Mouse (Mus musculus): ENCODE data around the gene Sestd1. TPM values are rescaled to one million over a fixed set of nuclear protein-coding genes. Genes with fewer than 3 reads are reported as not detected.
A peak's percentile ranks its signal among the peaks of the same experiment; 100 is the strongest.

The Sestd1 gene
- polyA plus RNA-seq, 1 experiment from 2014 or later, result 14.8 TPM

DNA sequence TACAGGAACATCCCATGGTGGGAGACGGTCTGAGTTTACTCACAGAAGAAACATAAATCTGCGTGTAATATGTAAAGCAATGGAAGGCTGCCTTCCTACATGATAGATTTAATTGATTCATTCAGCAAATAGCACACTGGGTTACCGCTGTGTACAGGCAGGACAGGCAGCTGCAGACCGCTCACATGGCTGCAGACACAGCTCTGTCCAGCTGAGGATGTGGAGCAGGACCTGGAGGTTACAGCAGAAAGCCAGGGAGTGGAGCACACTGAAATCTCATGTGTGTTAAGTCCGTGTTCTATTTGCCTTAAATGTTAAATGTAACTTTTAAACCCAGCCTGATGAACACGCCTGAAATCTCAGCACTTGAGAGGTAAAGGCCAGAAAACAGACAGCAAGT is 38.1 kb downstream of the Sestd1 start:
- H3K27ac ChIP-seq, result no peak overlapping the region
- peaks cover 3% of the 10 kb centered on the region; the same call in 1 of the 2 replicates for H3K4me1 ChIP-seq (replicated peaks)
- WGBS, result 93% methylated on average over 6 of the region's 6 CpGs
- no peak for DNase-seq (ENCODE audit: low spot score)
- H3K27me3 ChIP-seq (ENCODE audit: insufficient read depth, poor library complexity, severe bottlenecking), result no peaks in the 10 kb centered on the region
- H3K9me3 ChIP-seq, result no peaks in the 10 kb centered on the region
- H3K4me3 ChIP-seq, result no peak overlapping the region
- H3K36me3 ChIP-seq, result peaks cover 59% of the 10 kb centered on the region

DNA sequence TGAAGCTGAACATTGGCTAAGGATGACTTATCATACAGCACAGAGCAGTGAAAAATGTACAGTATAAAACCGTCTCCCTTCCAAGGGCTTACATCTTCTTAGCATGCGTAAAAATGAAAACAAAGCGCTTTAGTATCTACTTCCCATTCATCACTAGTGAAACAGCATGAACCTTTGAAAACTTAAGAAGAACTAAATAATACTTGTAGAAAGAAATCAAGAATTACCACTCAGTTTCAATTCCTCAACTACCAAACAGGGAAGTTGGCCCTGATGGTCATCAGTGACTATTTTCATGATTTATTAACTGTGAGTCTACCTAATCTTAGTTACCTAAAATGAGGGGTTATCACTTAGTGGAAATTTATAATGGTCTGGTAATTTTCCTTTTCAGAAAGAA is 41.8 kb downstream of the Sestd1 start:
- H3K4me3 ChIP-seq, result no peak overlapping the region
- peaks cover 62% of the 10 kb centered on the region for H3K36me3 ChIP-seq
- H3K4me1 ChIP-seq (replicated peaks), result no peaks in the 10 kb centered on the region
- 97% methylated on average over 3 of the region's 3 CpGs for WGBS
- no peak overlapping the region for H3K27ac ChIP-seq
- no peaks in the 10 kb centered on the region for H3K9me3 ChIP-seq
- no peak for DNase-seq (ENCODE audit: low spot score)
- no peaks in the 10 kb centered on the region for H3K27me3 ChIP-seq (ENCODE audit: insufficient read depth, poor library complexity, severe bottlenecking)

GRCm38 (mm10) chr2:77238046-77238445 is 42.3 kb downstream of the Sestd1 start:
- Histone ChIP-seq H3K9me3 (no peaks in the 10 kb centered on the region), H3K27me3 (ENCODE audit: insufficient read depth, poor library complexity, severe bottlenecking) (no peaks in the 10 kb centered on the region), H3K36me3 (peaks cover 63% of the 10 kb centered on the region), H3K4me1 (replicated peaks) (no peaks in the 10 kb centered on the region), H3K27ac (no peak overlapping the region), H3K4me3 (no peak overlapping the region)
- DNase-seq (ENCODE audit: low spot score), result no peak
- WGBS, result 82% methylated on average over 3 of the region's 3 CpGs

DNA sequence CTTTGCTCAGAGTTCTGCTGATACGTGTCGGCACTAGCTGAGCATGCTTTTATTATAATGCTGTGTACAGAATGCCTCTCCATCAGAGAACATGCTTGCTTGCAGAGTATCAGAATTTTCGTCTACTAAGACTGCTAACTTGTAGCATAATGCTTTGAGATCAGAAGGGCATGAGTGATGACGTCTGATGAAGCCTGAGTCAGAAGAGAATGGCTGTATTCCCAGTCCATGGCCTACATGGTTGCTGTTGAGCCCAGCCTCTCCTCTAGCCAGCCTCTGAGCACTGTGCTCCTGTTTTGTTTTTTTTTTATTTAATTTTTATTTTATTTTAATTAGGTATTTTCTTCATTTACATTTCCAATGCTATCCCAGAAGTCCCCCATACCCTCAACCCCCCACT is 43.5 kb downstream of the Sestd1 start:
- no peak for DNase-seq (ENCODE audit: low spot score)
- H3K27me3 ChIP-seq (ENCODE audit: insufficient read depth, poor library complexity, severe bottlenecking), result no peaks in the 10 kb centered on the region
- H3K9me3 ChIP-seq, result no peaks in the 10 kb centered on the region
- H3K4me1 ChIP-seq (replicated peaks), result no peaks in the 10 kb centered on the region
- WGBS, result 91% methylated on average over 4 of the region's 4 CpGs
- H3K36me3 ChIP-seq, result peaks cover 75% of the 10 kb centered on the region
- no peak overlapping the region for H3K27ac ChIP-seq
- no peak overlapping the region for H3K4me3 ChIP-seq

GRCm38 (mm10) chr2:77235896-77236295 is 44.5 kb downstream of the Sestd1 start:
- no peak overlapping the region for H3K4me3 ChIP-seq
- peaks cover 79% of the 10 kb centered on the region for H3K36me3 ChIP-seq
- no peaks in the 10 kb centered on the region for H3K4me1 ChIP-seq (replicated peaks)
- DNase-seq (ENCODE audit: low spot score), result no peak
- H3K27me3 ChIP-seq (ENCODE audit: insufficient read depth, poor library complexity, severe bottlenecking), result no peaks in the 10 kb centered on the region
- H3K9me3 ChIP-seq, result no peaks in the 10 kb centered on the region
- WGBS, result 93% methylated on average over 4 of the region's 4 CpGs
- H3K27ac ChIP-seq, result no peak overlapping the region

- 90% methylated on average over 2 of the region's 2 CpGs for WGBS
Measured at GRCm38 (mm10) chr2:77232604-77233003, 47.8 kb downstream of the Sestd1 start.

GRCm38 (mm10) chr2:77220960-77221359 is 59.4 kb downstream of the Sestd1 start:
- H3K27ac ChIP-seq, result no peak overlapping the region
- H3K27me3 ChIP-seq (ENCODE audit: insufficient read depth, poor library complexity, severe bottlenecking), result no peaks in the 10 kb centered on the region
- no peaks in the 10 kb centered on the region for H3K9me3 ChIP-seq
- no peak for DNase-seq (ENCODE audit: low spot score)
- H3K4me1 ChIP-seq (replicated peaks), result no peaks in the 10 kb centered on the region
- H3K4me3 ChIP-seq, result no peak overlapping the region
- WGBS, result 93% methylated on average over 2 of the region's 2 CpGs
- H3K36me3 ChIP-seq, result peaks cover 27% of the 10 kb centered on the region

More at GRCm38 (mm10) chr2:77232604-77233003, 47.8 kb downstream of the Sestd1 start:
- DNase-seq (ENCODE audit: low spot score), result no peak
- Histone ChIP-seq H3K27ac (no peak overlapping the region), H3K4me1 (replicated peaks) (no peaks in the 10 kb centered on the region), H3K4me3 (no peak overlapping the region), H3K36me3 (peaks cover 59% of the 10 kb centered on the region), H3K27me3 (ENCODE audit: insufficient read depth, poor library complexity, severe bottlenecking) (no peaks in the 10 kb centered on the region), H3K9me3 (no peaks in the 10 kb centered on the region)

- no peak for DNase-seq (ENCODE audit: low spot score)
- Histone ChIP-seq H3K4me3 (no peak overlapping the region), H3K9me3 (no peaks in the 10 kb centered on the region), H3K27me3 (ENCODE audit: insufficient read depth, poor library complexity, severe bottlenecking) (no peaks in the 10 kb centered on the region), H3K36me3 (peaks cover 68% of the 10 kb centered on the region), H3K4me1 (replicated peaks) (no peaks in the 10 kb centered on the region), H3K27ac (no peak overlapping the region)
- WGBS, result 71% methylated on average over 5 of the region's 5 CpGs
Measured at GRCm38 (mm10) chr2:77212885-77213284, 67.5 kb downstream of the Sestd1 start.

GRCm38 (mm10) chr2:77206951-77207350 is 73.4 kb downstream of the Sestd1 start:
- Histone ChIP-seq H3K4me1 (replicated peaks) (no peaks in the 10 kb centered on the region), H3K36me3 (peaks cover 49% of the 10 kb centered on the region), H3K27ac (no peak overlapping the region), H3K4me3 (no peak overlapping the region), H3K27me3 (ENCODE audit: insufficient read depth, poor library complexity, severe bottlenecking) (no peaks in the 10 kb centered on the region), H3K9me3 (no peaks in the 10 kb centered on the region)
- WGBS, result 93% methylated on average over 3 of the region's 3 CpGs
- no peak for DNase-seq (ENCODE audit: low spot score)

- Histone ChIP-seq H3K4me1 (replicated peaks) (peaks cover 2% of the 10 kb centered on the region; the same call in 1 of the 2 replicates), H3K27me3 (ENCODE audit: insufficient read depth, poor library complexity, severe bottlenecking) (no peaks in the 10 kb centered on the region), H3K27ac (no peak overlapping the region), H3K4me3 (no peak overlapping the region), H3K9me3 (no peaks in the 10 kb centered on the region), H3K36me3 (peaks cover 30% of the 10 kb centered on the region)
- WGBS, result 58% methylated on average over 2 of the region's 2 CpGs
- no peak for DNase-seq (ENCODE audit: low spot score)
Measured at GRCm38 (mm10) chr2:77203916-77204315, 76.5 kb downstream of the Sestd1 start.

GRCm38 (mm10) chr2:77201900-77202299 is 78.5 kb downstream of the Sestd1 start:
- Histone ChIP-seq H3K36me3 (peaks cover 33% of the 10 kb centered on the region), H3K4me1 (replicated peaks) (peaks cover 2% of the 10 kb centered on the region; the same call in 1 of the 2 replicates), H3K27me3 (ENCODE audit: insufficient read depth, poor library complexity, severe bottlenecking) (no peaks in the 10 kb centered on the region), H3K27ac (no peak overlapping the region), H3K9me3 (no peaks in the 10 kb centered on the region), H3K4me3 (no peak overlapping the region)
- DNase-seq (ENCODE audit: low spot score), result no peak
- WGBS, result 96% methylated on average over 1 of the region's 1 CpGs

DNA sequence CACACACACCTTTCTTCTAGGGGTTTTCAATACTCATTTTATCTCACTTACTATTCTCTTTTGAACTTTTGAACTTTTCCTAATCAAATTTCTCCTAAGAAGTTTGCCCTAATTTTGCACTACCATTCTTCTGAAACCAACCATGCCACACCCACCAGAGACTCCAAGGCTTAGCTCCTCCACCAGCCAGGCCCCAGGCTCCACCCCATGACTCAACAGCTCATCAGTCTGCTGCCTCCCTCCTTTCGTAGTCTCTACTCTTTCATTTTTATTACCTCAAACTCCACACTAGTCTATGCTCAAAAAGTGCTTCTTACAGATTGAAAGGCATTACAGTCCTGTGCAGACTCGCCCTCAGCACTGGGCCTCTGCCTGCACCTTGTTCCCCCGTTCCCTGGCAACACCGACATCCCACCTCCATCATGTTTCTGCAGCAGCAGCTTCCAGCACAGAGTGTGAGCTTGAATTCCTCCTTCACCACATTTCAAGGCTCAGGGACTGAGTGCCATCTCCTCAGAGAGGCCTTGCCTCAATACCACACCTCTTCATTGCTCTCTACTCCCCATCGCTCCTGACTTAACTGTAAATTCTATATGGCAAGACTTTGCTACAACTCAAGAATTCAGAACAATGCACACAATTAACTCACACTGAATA is 79.3 kb downstream of the Sestd1 start:
- no peak for DNase-seq (ENCODE audit: low spot score)
- H3K36me3 ChIP-seq, result peaks cover 36% of the 10 kb centered on the region
- H3K27me3 ChIP-seq (ENCODE audit: insufficient read depth, poor library complexity, severe bottlenecking), result no peaks in the 10 kb centered on the region
- H3K4me1 ChIP-seq (replicated peaks), result peaks cover 2% of the 10 kb centered on the region; the same call in 1 of the 2 replicates
- no peak overlapping the region for H3K27ac ChIP-seq
- WGBS, result 88% methylated on average over 5 of the region's 5 CpGs
- no peaks in the 10 kb centered on the region for H3K9me3 ChIP-seq
- H3K4me3 ChIP-seq, result no peak overlapping the region

GRCm38 (mm10) chr2:77200379-77200778 is 80.0 kb downstream of the Sestd1 start:
- no peaks in the 10 kb centered on the region for H3K27me3 ChIP-seq (ENCODE audit: insufficient read depth, poor library complexity, severe bottlenecking)
- WGBS, result 93% methylated on average over 4 of the region's 4 CpGs

More at GRCm38 (mm10) chr2:77200379-77200778, 80.0 kb downstream of the Sestd1 start:
- H3K4me3 ChIP-seq, result no peak overlapping the region
- no peaks in the 10 kb centered on the region for H3K9me3 ChIP-seq
- peaks cover 34% of the 10 kb centered on the region for H3K36me3 ChIP-seq
- peaks cover 2% of the 10 kb centered on the region; the same call in 1 of the 2 replicates for H3K4me1 ChIP-seq (replicated peaks)
- no peak for DNase-seq (ENCODE audit: low spot score)
- H3K27ac ChIP-seq, result peak overlapping the region; percentile 56; the same call in 1 of the 2 replicates

Measured in hindbrain, embryonic 10.5 days (tissue).